Mouse (Mus musculus): Measurements from ENCODE around the gene Gtsf1l. TPM values are rescaled to one million over a fixed set of nuclear protein-coding genes. Genes with fewer than 3 reads are reported as not detected.
A peak's percentile ranks its signal among the peaks of the same experiment; 100 is the strongest.

The Gtsf1l gene
- not detected in 2 replicates for polyA plus RNA-seq (2015; fragmentation: Nextera tagmentation; extraction: Ambion mirVana)

DNA sequence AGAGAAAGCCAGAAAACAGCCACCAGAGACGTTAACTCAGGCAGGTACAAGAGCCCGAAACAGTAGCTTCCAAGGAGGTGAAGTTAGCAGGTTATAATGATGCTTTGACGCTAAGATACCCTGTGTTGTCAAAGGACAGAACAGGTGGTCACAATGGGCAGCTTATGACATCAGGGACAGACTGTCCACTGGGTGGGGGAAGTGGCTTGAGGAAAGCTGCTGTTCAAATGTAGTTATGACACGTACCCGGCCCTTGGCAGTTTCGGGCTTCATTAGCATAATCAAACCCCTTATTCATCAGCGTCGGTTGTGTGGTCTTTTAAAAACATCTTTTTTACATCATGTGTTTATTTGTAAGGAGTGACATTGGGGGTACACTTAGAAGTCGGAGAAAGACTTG lies at the start of gene Gtsf1l:
Gene Gtsf1l, minus strand, starts transcription at position 128 of the 400 bp plus-strand sequence.
- Histone ChIP-seq H3K4me2 (ENCODE audit: low read depth, low read length) (no peak within 1 kb of the TSS), H3K36me3 (ENCODE audit: control insufficient read depth, insufficient read depth, low read length) (no peaks in the 10 kb centered on the region), H3K4me3 (ENCODE audit: low read length) (no peak within 1 kb of the TSS), H3K4me1 (ENCODE audit: control insufficient read depth, insufficient read depth, low read length) (no peaks in the 10 kb centered on the region), H3K27me3 (replicated peaks; ENCODE audit: control insufficient read depth, insufficient read depth, low read length) (no peaks in the 10 kb centered on the region), H3K9ac (ENCODE audit: low read depth, low read length) (no peak within 1 kb of the TSS), H3K9me3 (ENCODE audit: control insufficient read depth, low read length) (no peaks in the 10 kb centered on the region), H3K27ac (ENCODE audit: low read length) (no peak within 1 kb of the TSS)
- WGBS = 80% methylated on average over 9 of the region's 9 CpGs
- no peak for ATAC-seq

GRCm38 (mm10) chr2:163136996-163137395 lies 49.3 kb upstream of the Gtsf1l start:
- H3K9me3 ChIP-seq (ENCODE audit: control insufficient read depth, low read length) = no peaks in the 10 kb centered on the region
- no peak for ATAC-seq
- no peaks in the 10 kb centered on the region for H3K4me1 ChIP-seq (ENCODE audit: control insufficient read depth, insufficient read depth, low read length)
- H3K4me2 ChIP-seq (ENCODE audit: low read depth, low read length) = no peak overlapping the region
- no peak overlapping the region for H3K4me3 ChIP-seq (ENCODE audit: low read length)
- no peak overlapping the region for H3K27ac ChIP-seq (ENCODE audit: low read length)
- no peaks in the 10 kb centered on the region for H3K27me3 ChIP-seq (replicated peaks; ENCODE audit: control insufficient read depth, insufficient read depth, low read length)
- H3K9ac ChIP-seq (ENCODE audit: low read depth, low read length) = no peak overlapping the region
- no peaks in the 10 kb centered on the region for H3K36me3 ChIP-seq (ENCODE audit: control insufficient read depth, insufficient read depth, low read length)

DNA sequence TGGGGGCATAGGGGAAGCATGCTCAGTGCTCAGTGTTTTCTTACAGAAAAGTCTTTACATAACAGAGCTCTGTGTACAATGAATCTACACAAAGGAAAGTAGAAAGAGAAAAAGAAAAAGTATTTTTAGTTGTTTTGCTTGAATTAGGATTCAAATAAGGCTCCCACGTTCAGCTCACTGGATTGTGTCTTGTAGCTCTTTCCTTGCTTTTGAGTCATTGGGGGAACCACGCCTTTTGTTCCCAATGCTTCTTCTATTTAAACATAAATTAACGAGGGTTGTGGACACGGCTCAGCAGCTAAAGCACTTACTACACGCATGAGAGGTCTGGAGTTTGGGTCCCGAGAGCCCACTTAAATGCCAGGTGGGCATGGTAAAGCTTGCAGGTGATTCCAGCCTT lies 48.3 kb upstream of the Gtsf1l start:
- H3K4me2 ChIP-seq (ENCODE audit: low read depth, low read length) = no peak overlapping the region
- no peak overlapping the region for H3K27ac ChIP-seq (ENCODE audit: low read length)
- no peaks in the 10 kb centered on the region for H3K9me3 ChIP-seq (ENCODE audit: control insufficient read depth, low read length)
- 83% methylated on average over 6 of the region's 6 CpGs for WGBS
- H3K27me3 ChIP-seq (replicated peaks; ENCODE audit: control insufficient read depth, insufficient read depth, low read length) = no peaks in the 10 kb centered on the region
- no peaks in the 10 kb centered on the region for H3K4me1 ChIP-seq (ENCODE audit: control insufficient read depth, insufficient read depth, low read length)
- no peak overlapping the region for H3K9ac ChIP-seq (ENCODE audit: low read depth, low read length)
- H3K36me3 ChIP-seq (ENCODE audit: control insufficient read depth, insufficient read depth, low read length) = no peaks in the 10 kb centered on the region
- no peak overlapping the region for H3K4me3 ChIP-seq (ENCODE audit: low read length)
- ATAC-seq = no peak

DNA sequence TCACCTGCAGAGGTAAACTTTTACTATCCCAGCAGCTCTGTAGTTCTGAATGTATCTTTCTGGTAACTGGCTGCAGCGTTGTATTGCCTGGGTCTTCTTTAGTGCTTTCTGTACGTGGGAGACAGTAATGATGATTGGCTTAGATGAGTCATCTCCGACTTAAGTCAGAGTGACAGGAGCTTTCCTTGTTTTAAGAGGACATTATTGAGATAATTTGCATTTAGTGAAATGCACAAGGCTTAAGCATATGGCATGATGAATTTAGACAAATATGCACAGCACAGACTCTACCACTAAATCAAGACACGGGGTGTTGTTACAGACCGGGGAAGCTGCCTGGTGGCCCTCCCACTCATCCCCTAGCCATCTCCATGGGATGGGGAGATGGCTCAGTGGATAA lies 44.7 kb upstream of the Gtsf1l start:
- WGBS = 85% methylated on average over 5 of the region's 5 CpGs
- Histone ChIP-seq H3K27ac (ENCODE audit: low read length) (no peak overlapping the region), H3K4me3 (ENCODE audit: low read length) (no peak overlapping the region), H3K9ac (ENCODE audit: low read depth, low read length) (no peak overlapping the region), H3K9me3 (ENCODE audit: control insufficient read depth, low read length) (no peaks in the 10 kb centered on the region), H3K36me3 (ENCODE audit: control insufficient read depth, insufficient read depth, low read length) (no peaks in the 10 kb centered on the region), H3K4me2 (ENCODE audit: low read depth, low read length) (no peak overlapping the region), H3K4me1 (ENCODE audit: control insufficient read depth, insufficient read depth, low read length) (no peaks in the 10 kb centered on the region), H3K27me3 (replicated peaks; ENCODE audit: control insufficient read depth, insufficient read depth, low read length) (no peaks in the 10 kb centered on the region)
- no peak for ATAC-seq

DNA sequence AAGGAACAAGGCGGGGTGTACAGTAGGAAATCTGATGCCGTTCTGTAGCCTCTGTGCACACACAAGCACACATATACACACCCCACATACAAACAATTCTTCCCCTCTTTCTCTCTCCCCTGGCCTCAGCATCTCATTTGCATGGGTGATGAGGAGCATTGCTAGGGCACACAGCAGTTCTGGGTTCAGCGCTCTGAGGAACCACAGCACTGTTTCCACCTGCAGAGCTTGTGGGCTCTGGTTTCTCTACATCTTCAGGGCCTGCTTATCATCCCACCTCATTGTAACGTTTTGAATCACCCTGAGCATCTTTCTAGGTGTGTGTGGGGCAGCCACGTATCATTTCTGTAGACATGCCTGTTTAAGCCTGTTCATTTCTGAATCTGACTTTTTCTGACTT lies 43.2 kb upstream of the Gtsf1l start:
- Histone ChIP-seq H3K36me3 (ENCODE audit: control insufficient read depth, insufficient read depth, low read length) (no peaks in the 10 kb centered on the region), H3K9me3 (ENCODE audit: control insufficient read depth, low read length) (no peaks in the 10 kb centered on the region), H3K4me2 (ENCODE audit: low read depth, low read length) (no peak overlapping the region), H3K9ac (ENCODE audit: low read depth, low read length) (no peak overlapping the region), H3K4me1 (ENCODE audit: control insufficient read depth, insufficient read depth, low read length) (no peaks in the 10 kb centered on the region), H3K27ac (ENCODE audit: low read length) (no peak overlapping the region), H3K27me3 (replicated peaks; ENCODE audit: control insufficient read depth, insufficient read depth, low read length) (no peaks in the 10 kb centered on the region), H3K4me3 (ENCODE audit: low read length) (no peak overlapping the region)
- ATAC-seq = no peak
- 81% methylated on average over 5 of the region's 5 CpGs for WGBS

DNA sequence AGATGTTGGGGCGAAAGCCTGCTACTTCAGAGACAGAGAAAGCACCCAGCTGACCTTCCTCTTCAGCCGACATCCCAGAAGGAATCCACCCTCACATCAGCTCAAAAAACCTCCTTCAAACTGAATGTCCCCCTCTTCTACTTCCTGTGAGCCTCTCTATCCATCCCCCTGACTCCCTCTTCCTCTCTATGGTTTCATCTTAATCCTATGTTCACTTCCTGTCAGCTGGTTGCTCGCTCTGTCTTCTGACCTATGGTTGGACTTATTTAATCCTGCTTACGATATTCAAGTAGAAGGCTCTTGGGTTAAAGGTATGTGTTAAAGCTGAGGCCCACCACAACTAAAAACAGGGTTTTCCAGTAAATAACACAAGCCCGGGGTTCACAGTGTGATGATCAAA lies 35.8 kb upstream of the Gtsf1l start:
- ATAC-seq = no peak
- Histone ChIP-seq H3K4me1 (ENCODE audit: control insufficient read depth, insufficient read depth, low read length) (peaks cover 9% of the 10 kb centered on the region), H3K27me3 (replicated peaks; ENCODE audit: control insufficient read depth, insufficient read depth, low read length) (no peaks in the 10 kb centered on the region; the same call in 1 of the 2 replicates), H3K9ac (ENCODE audit: low read depth, low read length) (no peak overlapping the region), H3K4me3 (ENCODE audit: low read length) (no peak overlapping the region), H3K36me3 (ENCODE audit: control insufficient read depth, insufficient read depth, low read length) (no peaks in the 10 kb centered on the region), H3K27ac (ENCODE audit: low read length) (no peak overlapping the region), H3K4me2 (ENCODE audit: low read depth, low read length) (no peak overlapping the region), H3K9me3 (ENCODE audit: control insufficient read depth, low read length) (no peaks in the 10 kb centered on the region)
- WGBS = 77% methylated on average over 5 of the region's 5 CpGs

GRCm38 (mm10) chr2:163122319-163122718 lies 34.7 kb upstream of the Gtsf1l start:
- WGBS = 13% methylated on average over 9 of the region's 9 CpGs
- Histone ChIP-seq H3K27ac (ENCODE audit: low read length) (peak overlapping the region; percentile 23; the same call in 1 of the 2 replicates), H3K27me3 (replicated peaks; ENCODE audit: control insufficient read depth, insufficient read depth, low read length) (no peaks in the 10 kb centered on the region; the same call in 1 of the 2 replicates), H3K9ac (ENCODE audit: low read depth, low read length) (no peak overlapping the region), H3K4me3 (ENCODE audit: low read length) (peak overlapping the region; percentile 15; the same call in 1 of the 2 replicates), H3K9me3 (ENCODE audit: control insufficient read depth, low read length) (no peaks in the 10 kb centered on the region), H3K4me1 (ENCODE audit: control insufficient read depth, insufficient read depth, low read length) (peaks cover 9% of the 10 kb centered on the region), H3K36me3 (ENCODE audit: control insufficient read depth, insufficient read depth, low read length) (no peaks in the 10 kb centered on the region), H3K4me2 (ENCODE audit: low read depth, low read length) (peak overlapping the region; percentile 46)
- ATAC-seq = peak; percentile 99

DNA sequence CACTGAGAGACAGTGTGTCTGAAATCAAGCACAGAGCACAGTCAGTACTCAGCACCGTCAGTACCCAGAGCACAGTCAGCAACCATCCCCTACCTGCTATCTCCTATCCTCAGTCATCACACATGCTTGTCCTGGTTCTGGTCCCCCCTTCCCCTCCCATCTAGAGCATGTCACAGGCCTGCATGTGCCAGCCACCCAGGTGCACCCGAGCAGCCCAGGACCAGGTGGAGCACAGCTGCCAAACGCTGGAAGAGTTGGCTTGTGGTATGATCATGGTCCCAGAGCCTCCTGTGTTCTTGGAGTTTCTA lies 33.7 kb upstream of the Gtsf1l start:
- Histone ChIP-seq H3K9me3 (ENCODE audit: control insufficient read depth, low read length) (no peaks in the 10 kb centered on the region), H3K9ac (ENCODE audit: low read depth, low read length) (no peak overlapping the region), H3K4me2 (ENCODE audit: low read depth, low read length) (no peak overlapping the region), H3K36me3 (ENCODE audit: control insufficient read depth, insufficient read depth, low read length) (no peaks in the 10 kb centered on the region), H3K27me3 (replicated peaks; ENCODE audit: control insufficient read depth, insufficient read depth, low read length) (no peaks in the 10 kb centered on the region; the same call in 1 of the 2 replicates), H3K27ac (ENCODE audit: low read length) (no peak overlapping the region), H3K4me3 (ENCODE audit: low read length) (no peak overlapping the region), H3K4me1 (ENCODE audit: control insufficient read depth, insufficient read depth, low read length) (peaks cover 9% of the 10 kb centered on the region)
- no peak for ATAC-seq
- WGBS = 86% methylated on average over 3 of the region's 3 CpGs

GRCm38 (mm10) chr2:163120626-163121352 lies 33.1 kb upstream of the Gtsf1l start:
- H3K9me3 ChIP-seq (ENCODE audit: control insufficient read depth, low read length) = no peaks in the 10 kb centered on the region
- H3K4me1 ChIP-seq (ENCODE audit: control insufficient read depth, insufficient read depth, low read length) = peaks cover 9% of the 10 kb centered on the region
- WGBS = 65% methylated on average over 15 of the region's 15 CpGs
- H3K9ac ChIP-seq (ENCODE audit: low read depth, low read length) = no peak overlapping the region
- H3K27ac ChIP-seq (ENCODE audit: low read length) = no peak overlapping the region
- no peaks in the 10 kb centered on the region; the same call in 1 of the 2 replicates for H3K27me3 ChIP-seq (replicated peaks; ENCODE audit: control insufficient read depth, insufficient read depth, low read length)
- no peaks in the 10 kb centered on the region for H3K36me3 ChIP-seq (ENCODE audit: control insufficient read depth, insufficient read depth, low read length)
- H3K4me3 ChIP-seq (ENCODE audit: low read length) = no peak overlapping the region
- H3K4me2 ChIP-seq (ENCODE audit: low read depth, low read length) = no peak overlapping the region
- no peak for ATAC-seq

Data from intestine, embryonic 16.5 days (tissue).